Mouse (Mus musculus) MEL (cell line): ENCODE data around the gene Cd248. TPM values are rescaled to one million over a fixed set of nuclear protein-coding genes. Genes with fewer than 3 reads are reported as not detected.

Source experiments
- DNase-seq: peaks from one replicate; pipeline ENCODE4 v3.0.0; 2011; ENCODE audit warnings: low read depth, low spot score
- H3K27ac ChIP-seq: 2 replicates; pipeline ENCODE4 v1.5.1; 2012; ENCODE audit warnings: low read depth, mild to moderate bottlenecking, control low read depth, low read length, moderate library complexity; ENCODE audit not compliant: control insufficient read depth
- H3K27me3 ChIP-seq, 2 experiments: fragments of 150-350 bp in 1 of 2; sonication (generic) in 1 of 2; 2 replicates each; pipeline ENCODE4 v1.6.1; 2012; ENCODE audit warnings: low read length in 2 of 2, mild to moderate bottlenecking in 2 of 2, improper control_type of control experiment in 1 of 2, moderate library complexity in 1 of 2; ENCODE audit not compliant: insufficient read depth in 2 of 2, control insufficient read depth in 1 of 2
- H3K36me3 ChIP-seq, 2 experiments: 2 replicates each; pipeline ENCODE4 v1.6.1; 2012 to 2014; ENCODE audit warnings: low read length in 2 of 2, improper control_type of control experiment in 1 of 2, inconsistent platforms in 1 of 2, mild to moderate bottlenecking in 1 of 2; ENCODE audit not compliant: insufficient read depth in 2 of 2, control insufficient read depth in 1 of 2
- H3K4me1 ChIP-seq, 2 experiments: fragments of 150-350 bp in 1 of 2; sonication (generic) in 1 of 2; 2 replicates each; pipeline ENCODE4 v1.6.1; 2012; ENCODE audit warnings: low read length in 2 of 2, improper control_type of control experiment in 1 of 2, mild to moderate bottlenecking in 1 of 2; ENCODE audit not compliant: insufficient read depth in 2 of 2, control insufficient read depth in 1 of 2
- H3K4me3 ChIP-seq, 2 experiments: fragments of 150-350 bp in 1 of 2; sonication (generic) in 1 of 2; 2 replicates each; pipeline ENCODE4 v1.5.1; 2012; ENCODE audit warnings: low read depth in 2 of 2, low read length in 2 of 2, mild to moderate bottlenecking in 2 of 2, moderate library complexity in 2 of 2, control low read depth in 1 of 2, improper control_type of control experiment in 1 of 2; ENCODE audit not compliant: control insufficient read depth in 1 of 2, insufficient read depth in 1 of 2
- H3K79me2 ChIP-seq: 2 replicates; pipeline ENCODE4 v1.6.1; 2012; ENCODE audit warnings: mild to moderate bottlenecking, low read length, moderate library complexity; ENCODE audit not compliant: control insufficient read depth, poor library complexity, insufficient read depth
- H3K9ac ChIP-seq: 2 replicates; pipeline ENCODE4 v1.6.1; 2012; ENCODE audit warnings: low read depth, mild to moderate bottlenecking, control low read depth, low read length, moderate library complexity; ENCODE audit not compliant: control insufficient read depth, poor library complexity, severe bottlenecking
- H3K9me3 ChIP-seq: fragments of 150-350 bp; sonication (generic); replicated peaks from 2 replicates; pipeline ENCODE4 v1.6.1; 2012; ENCODE audit warnings: mild to moderate bottlenecking, low read length, improper control_type of control experiment, moderate library complexity; ENCODE audit not compliant: insufficient read depth
- GABPA ChIP-seq: IDR thresholded peaks from 2 replicates; pipeline ENCODE4 v1.6.1; 2012; ENCODE audit warnings: low read depth, mild to moderate bottlenecking, inconsistent platforms, low read length, improper control_type of control experiment, moderate library complexity
- GATA1 ChIP-seq: IDR thresholded peaks from 2 replicates; pipeline ENCODE4 v1.6.1; 2011; ENCODE audit warnings: low read depth, low read length, improper control_type of control experiment
- MAFK ChIP-seq: IDR thresholded peaks from 2 replicates; pipeline ENCODE4 v1.6.1; 2011; ENCODE audit warnings: low read depth, mild to moderate bottlenecking, low read length, improper control_type of control experiment, borderline replicate concordance
- MAZ ChIP-seq: IDR thresholded peaks from 2 replicates; pipeline ENCODE4 v1.6.1; 2012; ENCODE audit warnings: low read depth, mild to moderate bottlenecking, inconsistent platforms, low read length, improper control_type of control experiment
- POLR2A ChIP-seq, 2 experiments: IDR thresholded peaks; 2 replicates each; pipeline ENCODE4 v1.6.1; 2011 to 2012; ENCODE audit warnings: low read length in 2 of 2, mild to moderate bottlenecking in 2 of 2, control low read depth in 1 of 2, improper control_type of control experiment in 1 of 2, low read depth in 1 of 2, moderate library complexity in 1 of 2; ENCODE audit not compliant: control insufficient read depth in 1 of 2, insufficient read depth in 1 of 2, poor library complexity in 1 of 2
- POLR2AphosphoS2 ChIP-seq: IDR thresholded peaks from 2 replicates; pipeline ENCODE4 v1.6.1; 2011; ENCODE audit warnings: low read length, improper control_type of control experiment
- RCOR1 ChIP-seq: IDR thresholded peaks from 2 replicates; pipeline ENCODE4 v1.6.1; 2012; ENCODE audit warnings: low read depth, mild to moderate bottlenecking, inconsistent platforms, low read length, improper control_type of control experiment
- TAL1 ChIP-seq: IDR thresholded peaks from 2 replicates; pipeline ENCODE4 v1.6.1; 2012; ENCODE audit warnings: mild to moderate bottlenecking, inconsistent platforms, low read length, moderate library complexity, mixed read lengths
- TBP ChIP-seq: IDR thresholded peaks from 2 replicates; pipeline ENCODE4 v1.8.0; 2011; ENCODE audit warnings: low read depth, low read length, improper control_type of control experiment
- UBTF ChIP-seq: IDR thresholded peaks from 2 replicates; pipeline ENCODE4 v1.6.1; 2012; ENCODE audit warnings: low read depth, mild to moderate bottlenecking, inconsistent platforms, low read length, improper control_type of control experiment, moderate library complexity, borderline replicate concordance; ENCODE audit not compliant: insufficient read depth
- ZKSCAN1 ChIP-seq: IDR thresholded peaks from 2 replicates; pipeline ENCODE4 v1.6.1; 2012; ENCODE audit warnings: low read depth, mild to moderate bottlenecking, inconsistent platforms, low read length, improper control_type of control experiment, moderate library complexity
- ZMIZ1 ChIP-seq: IDR thresholded peaks from 2 replicates; pipeline ENCODE4 v1.6.1; 2012; ENCODE audit warnings: low read depth, mild to moderate bottlenecking, inconsistent platforms, low read length, improper control_type of control experiment, moderate library complexity
- ZNF384 ChIP-seq: IDR thresholded peaks from 2 replicates; pipeline ENCODE4 v1.6.1; 2012; ENCODE audit warnings: low read depth, mild to moderate bottlenecking, inconsistent platforms, low read length, improper control_type of control experiment
- polyA plus RNA-seq, 2 experiments: library from polyadenylated mRNA; stranded (reverse) in 1 of 2; unstranded in 1 of 2; fragments of >175 nt in 1 of 2; fragments of >200 nt in 1 of 2; gene quantifications; 2 replicates each; pipeline versions ENCODE4 v1.2.1 to v1.2.4; 2012; ENCODE audit warnings: low replicate concordance in 2 of 2, low read depth in 1 of 2; ENCODE audit not compliant: insufficient read length in 2 of 2, insufficient read depth in 1 of 2, missing spikeins in 1 of 2
- total RNA-seq: library from RNA; depleted of rRNA; stranded (reverse); fragments of 300-350 nt; gene quantifications from 2 replicates; pipeline ENCODE4 v1.2.3, GENCODE M21; 2012

Gene Cd248
- total and polyA plus RNA-seq, 3 experiments: 0.27 to 0.86 TPM; not detected in 1

- H3K9me3 ChIP-seq: no peaks in the 10 kb centered on the region
- H3K9ac ChIP-seq: peak overlapping the region; percentile 61
- H3K79me2 ChIP-seq: no peaks in the 10 kb centered on the region
- TF ChIP-seq GATA1: no peak
- 0 out of 2 replicates have a peak, but pooled peaks have one; percentile 27 for TF ChIP-seq MAZ
- no peak for TF ChIP-seq TBP
- peak overlapping the region in 1 of 2 experiments; percentile 3; a peak in 1 of 4 replicates for H3K4me3 ChIP-seq
- DNase-seq: no peak
- H3K27me3 ChIP-seq: no peaks in the 10 kb centered on the region
- H3K27ac ChIP-seq: no peak overlapping the region
- peaks cover 0 to 14% of the 10 kb centered on the region in 2 experiments; a peak in 2 of 4 replicates for H3K4me1 ChIP-seq
- H3K36me3 ChIP-seq: peaks cover 0 to 4% of the 10 kb centered on the region in 2 experiments; a peak in 2 of 4 replicates
Measured at GRCm38 (mm10) chr19:5097521-5098362, 29.9 kb downstream of the Cd248 start.

- DNase-seq: peak; percentile 61
- no peaks in the 10 kb centered on the region for H3K9me3 ChIP-seq
- H3K4me1 ChIP-seq: peaks cover 0 to 12% of the 10 kb centered on the region in 2 experiments; a peak in 2 of 4 replicates
- peaks cover 0 to 4% of the 10 kb centered on the region in 2 experiments; a peak in 2 of 4 replicates for H3K36me3 ChIP-seq
- H3K27me3 ChIP-seq: no peaks in the 10 kb centered on the region
- no peaks in the 10 kb centered on the region for H3K79me2 ChIP-seq
- H3K9ac ChIP-seq: peak within 1 kb of the TSS; percentile 61
- peak within 1 kb of the TSS in 1 of 2 experiments; percentile 3; a peak in 1 of 4 replicates for H3K4me3 ChIP-seq
- TF ChIP-seq POLR2A (IDR thresholded peaks at IDR 0.05; ENCODE audit: control insufficient read depth in 1 of 2, insufficient read depth in 1 of 2, low read depth in 1 of 2, low read length in 2 of 2, poor library complexity in 1 of 2) (peak in 1 of 2 experiments; percentile 21; a peak in 1 of 4 replicates), ZKSCAN1 (no peak), POLR2AphosphoS2 (peak; percentile 54; the same call in 1 of the 2 replicates), TAL1 (no peak), GATA1 (no peak), UBTF (no peak), ZNF384 (no peak), MAFK (no peak), GABPA (no peak), RCOR1 (no peak), ZMIZ1 (0 out of 2 replicates have a peak, but pooled peaks have one; percentile 6), MAZ (no peak)
- H3K27ac ChIP-seq: no peak within 1 kb of the TSS
Measured at GRCm38 (mm10) chr19:5098363-5099143, 30.7 kb downstream of the Cd248 start, which contains the start of gene Cnih2. TSS of gene Cnih2 (minus strand) at chr19:5098521.
